Comparison of ENCODE assay signal across 41 mouse cellular contexts in the genomic region with DNA sequence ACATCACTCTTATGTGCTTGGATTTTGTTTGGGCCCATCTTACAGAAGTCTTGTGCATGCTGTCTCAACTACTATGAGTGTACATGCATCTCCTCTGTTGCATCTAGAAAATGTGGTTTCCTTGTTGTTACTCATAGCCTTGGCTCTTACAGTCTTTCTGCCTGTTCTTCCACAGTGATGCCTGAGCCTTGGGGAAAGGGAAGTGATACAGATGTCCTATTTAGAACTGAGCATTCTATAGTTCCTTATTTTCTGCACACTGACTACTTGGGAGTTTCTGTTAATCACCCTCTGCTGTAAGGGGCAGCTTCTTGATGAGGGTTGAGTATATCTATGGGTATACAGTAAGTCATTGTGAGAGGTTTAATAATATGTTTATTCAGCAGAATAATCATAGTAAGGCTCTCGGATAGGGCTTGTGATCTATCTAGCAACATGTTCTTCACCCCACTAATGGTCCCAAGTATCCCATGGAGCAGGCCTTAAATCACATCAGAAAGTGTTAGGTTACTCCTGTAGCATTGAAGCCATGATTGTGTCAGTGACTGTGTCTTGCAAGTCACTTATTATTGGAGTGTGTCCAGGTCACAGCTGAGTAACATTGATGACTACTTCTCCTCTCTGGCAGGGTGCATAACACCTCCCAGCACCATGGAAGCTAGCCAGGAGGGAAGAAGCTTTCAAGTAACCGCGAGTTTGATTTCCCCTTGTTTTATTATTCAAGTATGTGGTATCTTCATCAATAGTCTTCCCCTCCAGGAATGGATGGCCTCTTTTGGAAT. TPM values are rescaled to one million over a fixed set of nuclear protein-coding genes. Genes with fewer than 3 reads are reported as not detected.
DNase-seq lines count a peak whose midpoint lies in the region; ATAC-seq and TF ChIP-seq lines count a peak whose summit lies in the region.
"Had no signal": no experiment of that assay in that cellular context is flagged by ENCODE, and none has a peak within 500 bp of the region (broad histone marks: within the 10 kb centered on the region; RNA-seq: fewer than 3 reads in every experiment).

No protein-coding gene starts in this region.

- H3K9me3 ChIP-seq in hindbrain, postnatal 0 days (ENCODE audit: low read length) = no peaks in the 10 kb centered on the region
- H3K9me3 ChIP-seq in hindbrain, embryonic 11.5 days (ENCODE audit: control insufficient read depth, low read length) = no peaks in the 10 kb centered on the region
- no peaks in the 10 kb centered on the region for H3K9me3 ChIP-seq in lung, embryonic 14.5 days (ENCODE audit: low read depth, low read length)
- H3K9me3 ChIP-seq: forebrain, embryonic 12.5 days; hindbrain, embryonic 15.5 days; limb, embryonic 10.5 days; limb, embryonic 15.5 days; lung, embryonic 15.5 days; midbrain, embryonic 12.5 days; stomach, embryonic 15.5 days had no signal

- no peak overlapping the region for H3K9ac ChIP-seq in hindbrain, postnatal 0 days (replicated peaks; ENCODE audit: low read length)
- H3K9ac ChIP-seq in hindbrain, embryonic 11.5 days (ENCODE audit: low read depth, low read length) = no peak overlapping the region
- H3K9ac ChIP-seq in lung, embryonic 14.5 days = no peak overlapping the region
- H3K9ac ChIP-seq: forebrain, embryonic 12.5 days; forebrain, postnatal 0 days; hindbrain, embryonic 15.5 days; limb, embryonic 15.5 days; liver, embryonic 14.5 days; lung, embryonic 15.5 days; midbrain, embryonic 12.5 days; stomach, embryonic 15.5 days had no signal

- H3K4me3 ChIP-seq in hindbrain, postnatal 0 days (ENCODE audit: low read length) = no peak overlapping the region
- H3K4me3 ChIP-seq in hindbrain, embryonic 11.5 days (ENCODE audit: low read depth, low read length) = no peak overlapping the region
- no peak overlapping the region for H3K4me3 ChIP-seq in lung, embryonic 14.5 days (ENCODE audit: low read depth, low read length)
- H3K4me3 ChIP-seq: erythroblast, embryonic 14.5 days; forebrain, embryonic 12.5 days; hindbrain, embryonic 15.5 days; limb, embryonic 10.5 days; limb, embryonic 15.5 days; lung, embryonic 15.5 days; midbrain, embryonic 12.5 days; stomach, embryonic 15.5 days had no signal

- in situ Hi-C loops in Patski (cut with MboI; ENCODE audit: low pct_unique_long_range_greater_than_20kb) = no loop called here

- H3K36me3 ChIP-seq in hindbrain, postnatal 0 days (ENCODE audit: insufficient read depth, low read length) = no peaks in the 10 kb centered on the region
- H3K36me3 ChIP-seq in hindbrain, embryonic 11.5 days (ENCODE audit: control insufficient read depth, insufficient read depth, low read length) = no peaks in the 10 kb centered on the region
- H3K36me3 ChIP-seq in lung, embryonic 14.5 days (ENCODE audit: insufficient read depth) = no peaks in the 10 kb centered on the region
- H3K36me3 ChIP-seq: forebrain, embryonic 12.5 days; hindbrain, embryonic 15.5 days; limb, embryonic 10.5 days; limb, embryonic 15.5 days; lung, embryonic 15.5 days; midbrain, embryonic 12.5 days; stomach, embryonic 15.5 days had no signal

- WGBS in hindbrain, postnatal 0 days = 59% methylated on average over 3 of the region's 3 CpGs
- WGBS in hindbrain, embryonic 11.5 days = 90% methylated on average over 3 of the region's 3 CpGs
- 55% methylated on average over 3 of the region's 3 CpGs for WGBS in lung, embryonic 14.5 days

- ATAC-seq in hindbrain, postnatal 0 days = no peak
- ATAC-seq in hindbrain, embryonic 11.5 days (ENCODE audit: low FRiP score) = no peak
- ATAC-seq in lung, embryonic 14.5 days (ENCODE audit: insufficient read depth) = no peak
- ATAC-seq in Patski = peak; percentile 47
- ATAC-seq in granulocyte monocyte progenitor cell, adult 5-6 weeks (replicated peaks; ENCODE audit: poor library complexity, severe bottlenecking) = peak; percentile 90
- ATAC-seq: forebrain, postnatal 0 days had no signal

- no peaks in the 10 kb centered on the region for H3K4me1 ChIP-seq in hindbrain, postnatal 0 days (ENCODE audit: insufficient read depth, low read length)
- no peaks in the 10 kb centered on the region for H3K4me1 ChIP-seq in hindbrain, embryonic 11.5 days (replicated peaks; ENCODE audit: control insufficient read depth, insufficient read depth, low read length)
- H3K4me1 ChIP-seq in lung, embryonic 14.5 days (ENCODE audit: insufficient read depth) = no peaks in the 10 kb centered on the region
- H3K4me1 ChIP-seq: forebrain, embryonic 12.5 days; hindbrain, embryonic 15.5 days; limb, embryonic 10.5 days; limb, embryonic 15.5 days; lung, embryonic 15.5 days; midbrain, embryonic 12.5 days; stomach, embryonic 15.5 days had no signal

- H3K4me2 ChIP-seq in hindbrain, postnatal 0 days (ENCODE audit: low read depth, low read length) = no peak overlapping the region
- H3K4me2 ChIP-seq in hindbrain, embryonic 11.5 days (replicated peaks; ENCODE audit: low read depth, low read length) = no peak overlapping the region
- H3K4me2 ChIP-seq in lung, embryonic 14.5 days = no peak overlapping the region
- H3K4me2 ChIP-seq: forebrain, embryonic 12.5 days; heart, embryonic 11.5 days; hindbrain, embryonic 15.5 days; limb, embryonic 15.5 days; lung, embryonic 15.5 days; midbrain, embryonic 12.5 days; stomach, embryonic 15.5 days had no signal

- no peaks in the 10 kb centered on the region for H3K27me3 ChIP-seq in hindbrain, postnatal 0 days (ENCODE audit: insufficient read depth, low read length)
- no peaks in the 10 kb centered on the region for H3K27me3 ChIP-seq in hindbrain, embryonic 11.5 days (ENCODE audit: control insufficient read depth, insufficient read depth, low read length)
- H3K27me3 ChIP-seq in lung, embryonic 14.5 days (ENCODE audit: insufficient read depth, low read length) = no peaks in the 10 kb centered on the region
- no peaks in the 10 kb centered on the region for H3K27me3 ChIP-seq in Patski
- H3K27me3 ChIP-seq: forebrain, embryonic 12.5 days; hindbrain, embryonic 15.5 days; limb, embryonic 15.5 days; lung, embryonic 15.5 days; midbrain, embryonic 12.5 days; stomach, embryonic 15.5 days had no signal

- TF ChIP-seq CTCF in hindbrain, postnatal 0 days (IDR thresholded peaks at IDR 0.05; ENCODE audit: low read depth) = no peak
- TF ChIP-seq CTCF in lung, embryonic 14.5 days (IDR thresholded peaks at IDR 0.05; ENCODE audit: low read depth) = no peak
- no peak for TF ChIP-seq CTCF in Patski (IDR thresholded peaks at IDR 0.05)

- POLR2A ChIA-PET in Patski (lab: Charles Lee) = no interaction called here

- peak; percentile 33 for DNase-seq in hindbrain, postnatal 0 days (ENCODE audit: low spot score)
- DNase-seq in hindbrain, embryonic 11.5 days (ENCODE audit: low spot score) = no peak
- peak; percentile 46 for DNase-seq in lung, embryonic 14.5 days
- no peak for DNase-seq in lung, postnatal 25 days (ENCODE audit: low spot score)
- DNase-seq in Patski (ENCODE audit: low read depth, low spot score) (peak; percentile 35), liver (no peak)
- DNase-seq in right cerebral cortex, adult 18-20 months = no peak
- DNase-seq: adrenal gland, postnatal 25 days; cerebellum, adult 18-20 months; forebrain, postnatal 0 days; heart, postnatal 4 days; kidney, postnatal 4 days; retina, postnatal 1 day; right cerebral cortex, postnatal 25 days had no signal

- CTCF ChIA-PET in Patski (lab: Charles Lee) = no interaction called here

- H3K27ac ChIP-seq in hindbrain, postnatal 0 days = no peak overlapping the region
- H3K27ac ChIP-seq in hindbrain, embryonic 11.5 days (ENCODE audit: low read depth, low read length) = no peak overlapping the region
- H3K27ac ChIP-seq in lung, embryonic 14.5 days (ENCODE audit: low read depth) = no peak overlapping the region
- H3K27ac ChIP-seq: forebrain, embryonic 12.5 days; hindbrain, embryonic 15.5 days; limb, embryonic 10.5 days; limb, embryonic 15.5 days; liver, embryonic 14.5 days; lung, embryonic 15.5 days; midbrain, embryonic 12.5 days; stomach, embryonic 15.5 days had no signal

RNA-seq across cellular contexts. Expression of gene 1700012A03Rik, which starts 21.6 kb away (rescaled TPM):
- total RNA-seq in hindbrain, postnatal 0 days (2014; rRNA removed) = not detected in 2 replicates
- polyA plus RNA-seq in hindbrain, postnatal 0 days (2015; fragmentation: Nextera tagmentation; extraction: Ambion mirVana) = not detected in 2 replicates
- not detected in 2 replicates for polyA plus RNA-seq in hindbrain, embryonic 11.5 days (2014; fragmentation: Nextera tagmentation; extraction: Ambion mirVana)
- polyA plus RNA-seq in lung, embryonic 14.5 days (2014; fragmentation: Nextera tagmentation; extraction: Ambion mirVana) = not detected in 2 replicates
- not detected for polyA plus RNA-seq in Patski (2021)
- total RNA-seq in granulocyte monocyte progenitor cell, adult 5-6 weeks (2014; fragmentation: Nextera tagmentation) = not detected in 2 replicates
- not detected in 2 replicates for total RNA-seq in granulocyte monocyte progenitor cell, adult 5-6 weeks (2017)
- total RNA-seq: adrenal gland, postnatal 25 days; CH12.LX; ES-E14; forebrain, postnatal 0 days; gastrocnemius, adult 8-10 months; gastrocnemius, postnatal 4 days; heart, postnatal 4 days; layer of hippocampus, adult 8-10 months; layer of hippocampus, postnatal 25 days; left cerebral cortex, adult 8-10 months had no signal
- polyA plus RNA-seq: brain, embryonic 14.5 days; C2C12; cortical plate, adult 2 months; embryonic facial prominence, embryonic 14.5 days; erythroblast, embryonic 14.5 days; forebrain, embryonic 12.5 days; forebrain, postnatal 0 days; heart, embryonic 11.5 days; heart, embryonic 16.5 days; hindbrain, embryonic 15.5 days; intestine, embryonic 14.5 days; kidney, embryonic 14.5 days; limb, embryonic 10.5 days; limb, embryonic 15.5 days; liver, embryonic 14.5 days; lung, embryonic 15.5 days; midbrain, embryonic 12.5 days; neural tube, embryonic 14.5 days; stomach, embryonic 15.5 days; urinary bladder, adult 2 months had no signal

Comparison
In these comparisons a context has a peak if more than half of its experiments do, and no peak if none do; other contexts are left out.
1. DNase-seq: peak in hindbrain, postnatal 0 days (single experiment), lung, embryonic 14.5 days (single experiment) and Patski (single experiment); none in hindbrain, embryonic 11.5 days (single experiment), lung, postnatal 25 days (single experiment), right cerebral cortex, adult 18-20 months (single experiment) and liver (single experiment).
2. ATAC-seq: peak in Patski (single experiment) and granulocyte monocyte progenitor cell, adult 5-6 weeks (single experiment); none in hindbrain, postnatal 0 days (single experiment), hindbrain, embryonic 11.5 days (single experiment) and lung, embryonic 14.5 days (single experiment).